Mouse (Mus musculus) B cell, adult 62 days (primary cell): ENCODE results near the gene Gm382. TPM values are rescaled to one million over a fixed set of nuclear protein-coding genes. Genes with fewer than 3 reads are reported as not detected.

Source experiments
- total RNA-seq: library from RNA; stranded (reverse); gene quantifications from 4 replicates; pipeline ENCODE4 v1.2.4, GENCODE M21; 2023

Gm382 gene
- not detected in 4 replicates for total RNA-seq

GRCm38 (mm10) chrX:127039672-127040071 is at the start of gene Gm382:
Gene Gm382 (plus strand): TSS chrX:127039972.

Other genes starting within 250 kb of the Gm382 start
- gene 4932411N23Rik, start 224.1 kb upstream of the Gm382 start, total RNA-seq = not detected in 4 replicates